Mouse (Mus musculus): ENCODE measurements around the gene Kcna10.

The Kcna10 gene

GRCm38 (mm10) chr3:107201310-107202180 lies 18.7 kb downstream of the Kcna10 start:
- in situ Hi-C loops (cut with MseI, MboI), result no loop called here

GRCm38 (mm10) chr3:107204413-107204812 lies 21.6 kb downstream of the Kcna10 start:
- in situ Hi-C loops (cut with MseI, MboI), result no loop called here

GRCm38 (mm10) chr3:107205170-107205569 lies 22.3 kb downstream of the Kcna10 start:
- in situ Hi-C loops (cut with MseI, MboI), result no loop called here

GRCm38 (mm10) chr3:107205994-107206393 lies 23.1 kb downstream of the Kcna10 start:
- in situ Hi-C loops (cut with MseI, MboI), result no loop called here

GRCm38 (mm10) chr3:107206490-107207150 lies 23.8 kb downstream of the Kcna10 start:
- in situ Hi-C loops (cut with MseI, MboI), result no loop called here

GRCm38 (mm10) chr3:107207625-107208253 lies 24.9 kb downstream of the Kcna10 start:
- in situ Hi-C loops (cut with MseI, MboI), result no loop called here

- in situ Hi-C loops (cut with MseI, MboI), result no loop called here
Measured at GRCm38 (mm10) chr3:107214606-107215005, 31.8 kb downstream of the Kcna10 start.

- in situ Hi-C loops (cut with MseI, MboI), result no loop called here
Measured at GRCm38 (mm10) chr3:107216400-107217100, 33.7 kb downstream of the Kcna10 start.

- in situ Hi-C loops (cut with MseI, MboI), result no loop called here
Measured at GRCm38 (mm10) chr3:107217101-107217480, 34.2 kb downstream of the Kcna10 start.

- in situ Hi-C loops (cut with MseI, MboI), result no loop called here
Measured at GRCm38 (mm10) chr3:107218572-107218971, 35.7 kb downstream of the Kcna10 start.

- in situ Hi-C loops (cut with MseI, MboI), result no loop called here
Measured at GRCm38 (mm10) chr3:107221608-107222007, 38.8 kb downstream of the Kcna10 start, which contains the start of gene Cym. TSS of gene Cym (minus strand) at chr3:107221732.

GRCm38 (mm10) chr3:107223230-107223629 lies 40.4 kb downstream of the Kcna10 start:
- in situ Hi-C loops (cut with MseI, MboI), result no loop called here

GRCm38 (mm10) chr3:107225820-107226219 lies 43.0 kb downstream of the Kcna10 start:
- in situ Hi-C loops (cut with MseI, MboI), result no loop called here

GRCm38 (mm10) chr3:107229221-107229620 lies 46.4 kb downstream of the Kcna10 start:
- in situ Hi-C loops (cut with MseI, MboI), result no loop called here

GRCm38 (mm10) chr3:107229822-107230221 lies 47.0 kb downstream of the Kcna10 start:
- in situ Hi-C loops (cut with MseI, MboI), result loop anchor here (10.0 kb wide), 1 partner anchor 235 kb away; no protein-coding TSS in a partner anchor

GRCm38 (mm10) chr3:107230527-107230926 lies 47.7 kb downstream of the Kcna10 start, which contains the start of gene A630076J17Rik:
TSS of gene A630076J17Rik (plus strand) at chr3:107230614.
- in situ Hi-C loops (cut with MseI, MboI), result loop anchor here (10.0 kb wide), 1 partner anchor 234 kb away; no protein-coding TSS in a partner anchor

- in situ Hi-C loops (cut with MseI, MboI), result loop anchor here (10.0 kb wide), 1 partner anchor 234 kb away; no protein-coding TSS in a partner anchor
Measured at GRCm38 (mm10) chr3:107231202-107231601, 48.3 kb downstream of the Kcna10 start.

GRCm38 (mm10) chr3:107233351-107233813 lies 50.5 kb downstream of the Kcna10 start:
- in situ Hi-C loops (cut with MseI, MboI), result loop anchor here (10.0 kb wide), 1 partner anchor 231 kb away; no protein-coding TSS in a partner anchor

- in situ Hi-C loops (cut with MseI, MboI), result loop anchor here (10.0 kb wide), 1 partner anchor 231 kb away; no protein-coding TSS in a partner anchor
Measured at GRCm38 (mm10) chr3:107233945-107234344, 51.1 kb downstream of the Kcna10 start.

GRCm38 (mm10) chr3:107238051-107238450 lies 55.2 kb downstream of the Kcna10 start:
- in situ Hi-C loops (cut with MseI, MboI), result loop anchor here (10.0 kb wide), 1 partner anchor 227 kb away; no protein-coding TSS in a partner anchor

- in situ Hi-C loops (cut with MseI, MboI), result loop anchor here (10.0 kb wide), 1 partner anchor 226 kb away; no protein-coding TSS in a partner anchor
Measured at GRCm38 (mm10) chr3:107238471-107238980, 55.7 kb downstream of the Kcna10 start.

All from mouse trophoblast stem cell (cell line).